Mouse (Mus musculus) olfactory bulb, adult 2 months (tissue): ENCODE measurements around the gene Krtap9-3. TPM values are rescaled to one million over a fixed set of nuclear protein-coding genes. Genes with fewer than 3 reads are reported as not detected.

Experiments used
- H3K27ac ChIP-seq: fragments of 200-500 bp; 2 replicates; pipeline ENCODE4 v1.5.1; 2012; ENCODE audit warnings: low read depth, low read length; ENCODE audit not compliant: insufficient read depth
- H3K4me1 ChIP-seq: fragments of 200-500 bp; 2 replicates; pipeline ENCODE4 v1.6.1; 2012; ENCODE audit warnings: low read length; ENCODE audit not compliant: control insufficient read depth, insufficient read depth
- H3K4me3 ChIP-seq: fragments of 200-500 bp; 2 replicates; pipeline ENCODE4 v1.5.1; 2012; ENCODE audit warnings: mild to moderate bottlenecking, low read depth, low read length, moderate library complexity; ENCODE audit not compliant: insufficient read depth
- CTCF ChIP-seq: fragments of 200-500 bp; IDR thresholded peaks from 2 replicates; pipeline ENCODE4 v1.5.1; 2012; ENCODE audit warnings: low read depth, mild to moderate bottlenecking, low read length, moderate library complexity; ENCODE audit not compliant: insufficient read depth
- POLR2A ChIP-seq: fragments of 200-500 bp; IDR thresholded peaks from 2 replicates; pipeline ENCODE4 v1.6.1; 2012; ENCODE audit warnings: mild to moderate bottlenecking, low read depth, low read length, moderate library complexity; ENCODE audit not compliant: insufficient read depth
- WGBS: fragments of 180-500 bp; shearing (Covaris S2); methylation state at CpG from one replicate; pipeline ENCODE4 v1.1.7; 2018; 5-methylcytosine and 5-hydroxymethylcytosine counted together
- polyA plus RNA-seq: library from polyadenylated mRNA; stranded (reverse); fragments of >200 nt; gene quantifications from 2 replicates; pipeline ENCODE4 v1.2.4, GENCODE M21; 2012; ENCODE audit warnings: low replicate concordance; ENCODE audit not compliant: missing spikeins, insufficient read depth, insufficient read length

Gene Krtap9-3
- polyA plus RNA-seq, 1 experiment = not detected

GRCm38 (mm10) chr11:99580636-99581035 lies 17.3 kb downstream of the Krtap9-3 start, which contains the start of gene Krtap1-5:
TSS of gene Krtap1-5 (minus strand) at chr11:99581016.
- H3K27ac ChIP-seq = no peak within 1 kb of the TSS
- peaks cover 8% of the 10 kb centered on the region for H3K4me1 ChIP-seq
- 91% methylated on average over 6 of the region's 6 CpGs for WGBS
- no peak within 1 kb of the TSS for H3K4me3 ChIP-seq
- TF ChIP-seq POLR2A = no peak
- no peak for TF ChIP-seq CTCF

- TF ChIP-seq CTCF (peak; percentile 42; the same call in 1 of the 2 replicates), POLR2A (no peak)
- WGBS = 3% methylated on average over 7 of the region's 7 CpGs
- Histone ChIP-seq H3K4me3 (no peak overlapping the region), H3K27ac (no peak overlapping the region), H3K4me1 (peaks cover 4% of the 10 kb centered on the region; the same call in 1 of the 2 replicates)
These were observed 23.8 kb downstream of the Krtap9-3 start for GRCm38 (mm10) chr11:99574106-99574505.

GRCm38 (mm10) chr11:99573164-99573563 lies 24.7 kb downstream of the Krtap9-3 start:
- Histone ChIP-seq H3K27ac (no peak overlapping the region), H3K4me3 (no peak overlapping the region), H3K4me1 (peaks cover 4% of the 10 kb centered on the region; the same call in 1 of the 2 replicates)
- TF ChIP-seq CTCF = no peak
- TF ChIP-seq POLR2A = no peak
- WGBS = 22% methylated on average over 4 of the region's 4 CpGs

GRCm38 (mm10) chr11:99566530-99566929 lies 31.4 kb downstream of the Krtap9-3 start, which contains the start of gene Krtap3-1:
TSS of gene Krtap3-1 (minus strand) at chr11:99566630.
- Histone ChIP-seq H3K4me3 (no peak within 1 kb of the TSS), H3K27ac (no peak within 1 kb of the TSS), H3K4me1 (no peaks in the 10 kb centered on the region)
- no peak for TF ChIP-seq POLR2A
- TF ChIP-seq CTCF = no peak
- 93% methylated on average over 7 of the region's 7 CpGs for WGBS

GRCm38 (mm10) chr11:99562580-99562979 lies 35.3 kb downstream of the Krtap9-3 start:
- Histone ChIP-seq H3K4me3 (no peak overlapping the region), H3K4me1 (no peaks in the 10 kb centered on the region), H3K27ac (no peak overlapping the region)
- TF ChIP-seq CTCF (no peak), POLR2A (no peak)
- WGBS = 78% methylated on average over 6 of the region's 6 CpGs

GRCm38 (mm10) chr11:99559366-99559765 lies 38.5 kb downstream of the Krtap9-3 start, which contains the start of gene Gm11939:
TSS of gene Gm11939 (minus strand) at chr11:99559466.
- H3K4me3 ChIP-seq = no peak within 1 kb of the TSS
- no peak within 1 kb of the TSS for H3K27ac ChIP-seq
- TF ChIP-seq POLR2A (no peak), CTCF (no peak)
- no peaks in the 10 kb centered on the region for H3K4me1 ChIP-seq
- WGBS = 94% methylated on average over 9 of the region's 9 CpGs

GRCm38 (mm10) chr11:99557976-99558745 lies 39.7 kb downstream of the Krtap9-3 start:
- Histone ChIP-seq H3K4me3 (no peak overlapping the region), H3K4me1 (no peaks in the 10 kb centered on the region), H3K27ac (no peak overlapping the region)
- 93% methylated on average over 3 of the region's 3 CpGs for WGBS
- TF ChIP-seq POLR2A (no peak), CTCF (no peak)

GRCm38 (mm10) chr11:99556753-99557152 lies 41.2 kb downstream of the Krtap9-3 start, which contains the start of gene Krtap3-2:
TSS of gene Krtap3-2 (minus strand) at chr11:99556853.
- no peak within 1 kb of the TSS for H3K27ac ChIP-seq
- H3K4me3 ChIP-seq = no peak within 1 kb of the TSS
- TF ChIP-seq CTCF (no peak), POLR2A (no peak)
- no peaks in the 10 kb centered on the region for H3K4me1 ChIP-seq
- 80% methylated on average over 2 of the region's 2 CpGs for WGBS

GRCm38 (mm10) chr11:99556195-99556594 lies 41.7 kb downstream of the Krtap9-3 start:
- no peak for TF ChIP-seq POLR2A
- TF ChIP-seq CTCF = no peak
- Histone ChIP-seq H3K4me3 (no peak overlapping the region), H3K27ac (no peak overlapping the region), H3K4me1 (no peaks in the 10 kb centered on the region)
- WGBS = 88% methylated on average over 2 of the region's 2 CpGs

GRCm38 (mm10) chr11:99550765-99551164 lies 47.1 kb downstream of the Krtap9-3 start, which contains the start of gene Krtap3-3:
TSS of gene Krtap3-3 (minus strand) at chr11:99550865.
- Histone ChIP-seq H3K4me1 (no peaks in the 10 kb centered on the region), H3K27ac (no peak within 1 kb of the TSS), H3K4me3 (no peak within 1 kb of the TSS)
- WGBS = 45% methylated on average over 4 of the region's 4 CpGs
- TF ChIP-seq CTCF = no peak
- TF ChIP-seq POLR2A = no peak
